Mouse (Mus musculus) midbrain, embryonic 14.5 days (tissue): Measurements from ENCODE around the gene Serpinb12. TPM values are rescaled to one million over a fixed set of nuclear protein-coding genes. Genes with fewer than 3 reads are reported as not detected.

Experiments
- ATAC-seq: fragments of 200-750 bp; cut with Nextera tagmentation; 2 replicates; pipeline ENCODE4 v1.8.0; 2017; ENCODE audit warnings: moderate number of reproducible peaks, moderate library complexity; ENCODE audit not compliant: low FRiP score, low TSS enrichment
- DNase-seq: peaks from one replicate; pipeline ENCODE4 v3.0.0-alpha.2; 2015
- H3K27ac ChIP-seq: fragments of 300-500 bp; sonication (generic); replicated peaks from 2 replicates; pipeline ENCODE4 v1.5.1; 2014; ENCODE audit warnings: mild to moderate bottlenecking, low read depth, low read length, moderate library complexity
- H3K27me3 ChIP-seq: fragments of 300-500 bp; sonication (generic); 2 replicates; pipeline ENCODE4 v1.6.1; 2014; ENCODE audit warnings: low read length, control low read depth, mixed read lengths; ENCODE audit not compliant: control insufficient read depth, insufficient read depth
- H3K36me3 ChIP-seq: fragments of 300-500 bp; sonication (generic); 2 replicates; pipeline ENCODE4 v1.6.1; 2014; ENCODE audit warnings: low read length, control low read depth; ENCODE audit not compliant: control insufficient read depth, insufficient read depth
- H3K4me1 ChIP-seq: fragments of 300-500 bp; sonication (generic); 2 replicates; pipeline ENCODE4 v1.6.1; 2014; ENCODE audit warnings: mild to moderate bottlenecking, antibody characterized with exemption, low read length, control low read depth; ENCODE audit not compliant: control insufficient read depth, insufficient read depth
- H3K4me2 ChIP-seq: fragments of 300-500 bp; sonication (generic); 2 replicates; pipeline ENCODE4 v1.6.1; 2014; ENCODE audit warnings: mild to moderate bottlenecking, low read length, moderate library complexity
- H3K4me3 ChIP-seq: fragments of 300-500 bp; sonication (generic); replicated peaks from 2 replicates; pipeline ENCODE4 v1.5.1; 2014; ENCODE audit warnings: low read depth, low read length
- H3K9ac ChIP-seq: fragments of 300-500 bp; sonication (generic); replicated peaks from 2 replicates; pipeline ENCODE4 v1.6.1; 2014; ENCODE audit warnings: mild to moderate bottlenecking, low read length, moderate library complexity
- H3K9me3 ChIP-seq: fragments of 300-500 bp; sonication (generic); 2 replicates; pipeline ENCODE4 v1.6.1; 2016; ENCODE audit warnings: low read length, control low read depth, mixed read lengths; ENCODE audit not compliant: control insufficient read depth
- WGBS: fragments of 180-500 bp; shearing (Covaris S2); extraction: QIAGEN DNeasy Blood & Tissue Kit; methylation state at CpG from one replicate; pipeline ENCODE4 v1.1.7; 2014; 5-methylcytosine and 5-hydroxymethylcytosine counted together
- polyA plus RNA-seq: library from polyadenylated mRNA; unstranded; fragments of >200 nt; fragmentation: Nextera tagmentation; extraction: Ambion mirVana; gene quantifications from 2 replicates; pipeline ENCODE4 v1.2.1, GENCODE M21; 2014

Gene Serpinb12
- polyA plus RNA-seq, 1 experiment from 2014 or later: not detected

DNA sequence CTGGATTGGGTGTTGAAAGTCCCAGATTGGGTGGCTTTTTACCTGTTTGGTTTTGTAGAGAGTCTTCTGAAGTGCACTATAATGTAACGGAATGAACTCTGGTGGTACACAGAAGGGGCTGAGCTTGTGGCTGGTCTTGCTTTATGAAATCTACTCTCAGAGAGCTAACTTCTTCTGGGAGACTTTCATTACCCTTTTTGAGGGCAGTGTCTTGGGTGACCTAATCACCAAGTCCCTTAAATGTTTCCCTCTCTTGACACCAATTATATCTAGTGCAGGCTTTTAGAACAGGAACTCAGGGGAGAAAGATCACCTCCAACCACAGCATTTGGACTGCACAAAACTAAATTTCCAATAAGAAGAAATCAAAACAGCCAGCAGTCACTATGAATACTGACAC, 48.8 kb downstream of the Serpinb12 start:
- H3K4me1 ChIP-seq: no peaks in the 10 kb centered on the region
- no peak overlapping the region for H3K9ac ChIP-seq
- H3K4me2 ChIP-seq: no peak overlapping the region
- no peaks in the 10 kb centered on the region for H3K9me3 ChIP-seq
- WGBS: 92% methylated on average over 1 of the region's 1 CpGs
- H3K4me3 ChIP-seq: no peak overlapping the region
- H3K27ac ChIP-seq: no peak overlapping the region
- no peak for DNase-seq
- H3K36me3 ChIP-seq: no peaks in the 10 kb centered on the region
- no peaks in the 10 kb centered on the region for H3K27me3 ChIP-seq
- ATAC-seq: no peak

- WGBS: 79% methylated on average over 2 of the region's 2 CpGs
- H3K36me3 ChIP-seq: no peaks in the 10 kb centered on the region
- no peak overlapping the region for H3K4me2 ChIP-seq
- no peak overlapping the region for H3K27ac ChIP-seq
- H3K4me1 ChIP-seq: no peaks in the 10 kb centered on the region
- H3K27me3 ChIP-seq: no peaks in the 10 kb centered on the region
- H3K9ac ChIP-seq: no peak overlapping the region
- no peak overlapping the region for H3K4me3 ChIP-seq
- DNase-seq (no peak), ATAC-seq (no peak)
- no peaks in the 10 kb centered on the region for H3K9me3 ChIP-seq
These were observed 49.6 kb downstream of the Serpinb12 start for GRCm38 (mm10) chr1:106983865-106984264.

DNA sequence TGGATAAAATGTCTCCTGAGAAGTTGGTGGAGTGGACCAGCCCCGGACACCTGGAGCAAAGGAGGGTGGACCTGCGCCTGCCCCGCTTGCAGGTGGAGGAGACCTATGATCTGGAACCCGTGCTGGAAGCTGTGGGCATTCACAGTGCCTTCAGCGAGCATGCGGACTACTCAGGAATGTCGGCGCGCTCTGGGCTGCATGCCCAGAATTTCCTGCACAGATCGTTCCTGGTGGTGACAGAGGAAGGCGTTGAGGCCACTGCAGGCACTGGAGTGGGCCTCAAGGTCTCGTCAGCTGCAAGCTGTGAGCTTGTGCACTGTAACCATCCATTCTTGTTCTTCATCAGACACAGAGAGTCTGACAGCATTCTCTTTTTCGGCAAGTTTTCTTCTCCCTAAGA, 66.2 kb downstream of the Serpinb12 start:
- H3K36me3 ChIP-seq: no peaks in the 10 kb centered on the region
- H3K4me2 ChIP-seq: no peak overlapping the region
- no peaks in the 10 kb centered on the region for H3K27me3 ChIP-seq
- no peaks in the 10 kb centered on the region for H3K4me1 ChIP-seq
- no peaks in the 10 kb centered on the region for H3K9me3 ChIP-seq
- peak; percentile 17 for DNase-seq
- no peak overlapping the region for H3K4me3 ChIP-seq
- H3K27ac ChIP-seq: no peak overlapping the region
- WGBS: 77% methylated on average over 13 of the region's 13 CpGs
- peak; percentile 48; the same call in 1 of the 2 replicates for ATAC-seq
- no peak overlapping the region for H3K9ac ChIP-seq

- Histone ChIP-seq H3K36me3 (no peaks in the 10 kb centered on the region), H3K4me1 (no peaks in the 10 kb centered on the region), H3K9ac (no peak overlapping the region), H3K27me3 (no peaks in the 10 kb centered on the region), H3K4me3 (no peak overlapping the region), H3K27ac (no peak overlapping the region), H3K9me3 (no peaks in the 10 kb centered on the region), H3K4me2 (no peak overlapping the region)
- 86% methylated on average over 2 of the region's 2 CpGs for WGBS
- ATAC-seq: no peak
- no peak for DNase-seq
These were observed 67.5 kb downstream of the Serpinb12 start for GRCm38 (mm10) chr1:107001754-107002153.

DNA sequence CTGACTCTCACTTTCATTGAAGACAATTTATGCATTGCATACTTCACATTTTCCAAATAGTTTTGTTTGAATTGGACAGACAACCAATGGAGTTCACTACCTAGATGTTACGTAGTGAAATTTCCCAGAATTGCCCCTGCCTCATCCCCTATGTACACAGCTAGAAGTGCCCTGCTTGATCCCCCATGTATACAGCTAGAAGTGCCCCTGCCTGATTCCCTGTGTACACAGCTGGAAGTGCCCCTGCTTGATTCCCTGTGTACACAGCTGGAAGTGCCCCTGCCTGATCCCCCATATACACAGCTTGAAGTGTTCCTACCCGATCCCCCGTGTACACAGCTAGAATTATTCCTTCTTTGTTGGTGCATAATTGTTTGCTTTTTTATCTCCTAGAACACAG, 72.1 kb downstream of the Serpinb12 start:
- no peak for ATAC-seq
- Histone ChIP-seq H3K4me1 (no peaks in the 10 kb centered on the region), H3K36me3 (no peaks in the 10 kb centered on the region), H3K4me3 (no peak overlapping the region), H3K27ac (no peak overlapping the region), H3K9me3 (no peaks in the 10 kb centered on the region), H3K9ac (no peak overlapping the region), H3K27me3 (no peaks in the 10 kb centered on the region), H3K4me2 (no peak overlapping the region)
- no peak for DNase-seq
- WGBS: 78% methylated on average over 3 of the region's 3 CpGs

Other genes with a start within 250 kb of the Serpinb12 start
- gene Bcl2, start 220.2 kb upstream of the Serpinb12 start, polyA plus RNA-seq: 10.7 and 12.2 TPM in 2 replicates
- gene Kdsr, start 174.7 kb upstream of the Serpinb12 start, polyA plus RNA-seq: 14.3 and 18.1 TPM in 2 replicates
- 30.9 and 39.5 TPM in 2 replicates for gene Vps4b, start 137.7 kb upstream of the Serpinb12 start, polyA plus RNA-seq
- gene Serpinb5, start 73.3 kb upstream of the Serpinb12 start, polyA plus RNA-seq: not detected in 2 replicates
- not detected in 2 replicates for gene Serpinb13, start 46.5 kb downstream of the Serpinb12 start, polyA plus RNA-seq
- not detected in 2 replicates for gene Serpinb3a, start 117.9 kb downstream of the Serpinb12 start, polyA plus RNA-seq
- gene Serpinb3d, start 149.1 kb downstream of the Serpinb12 start, polyA plus RNA-seq: not detected in 2 replicates